Mouse (Mus musculus) gonadal fat pad, adult 2 months (tissue): ENCODE measurements around the gene Upb1. TPM values are rescaled to one million over a fixed set of nuclear protein-coding genes. Genes with fewer than 3 reads are reported as not detected.

Source experiments
- polyA plus RNA-seq: library from polyadenylated mRNA; depleted of rRNA; stranded (reverse); fragments of >200 nt; gene quantifications from 2 replicates; pipeline ENCODE4 v1.2.3, GENCODE M21; 2012; rRNA removed

The Upb1 gene
- polyA plus RNA-seq, 1 experiment: 0.96 TPM

Other genes starting within 250 kb of the Upb1 start
- gene Specc1l, start 189.0 kb upstream of the Upb1 start, polyA plus RNA-seq: 19.2 and 20.0 TPM in 2 replicates
- 10.7 and 13.6 TPM in 2 replicates for gene Adora2a, start 84.2 kb upstream of the Upb1 start, polyA plus RNA-seq
- gene Snrpd3, start 116.4 kb downstream of the Upb1 start, polyA plus RNA-seq: 12.8 and 23.1 TPM in 2 replicates
- gene Gucd1, start 116.9 kb downstream of the Upb1 start, polyA plus RNA-seq: 47.6 and 51.9 TPM in 2 replicates
- gene Lrrc75b, start 159.2 kb downstream of the Upb1 start, polyA plus RNA-seq: 9.0 and 18.2 TPM in 2 replicates
- 127 and 198 TPM in 2 replicates for gene Ggt1, start 160.5 kb downstream of the Upb1 start, polyA plus RNA-seq
- 41.4 and 47.0 TPM in 2 replicates for gene Ggt5, start 188.2 kb downstream of the Upb1 start, polyA plus RNA-seq
- 21.5 and 32.8 TPM in 2 replicates for gene Susd2, start 242.9 kb downstream of the Upb1 start, polyA plus RNA-seq